Comparison of ENCODE assay signal across 9 mouse cellular contexts in genomic region chr7:96565806-96566205, GRCm38 (mm10).
DNase-seq lines count a peak whose midpoint lies in the region; ATAC-seq and TF ChIP-seq lines count a peak whose summit lies in the region.
"Had no signal": no experiment of that assay in that cellular context is flagged by ENCODE, and none has a peak within 500 bp of the region (broad histone marks: within the 10 kb centered on the region; RNA-seq: fewer than 3 reads in every experiment).

No protein-coding gene starts in this region.

- no peak overlapping the region for H3K9ac ChIP-seq in kidney, embryonic 16.5 days (replicated peaks; ENCODE audit: low read length)
- H3K9ac ChIP-seq: lung, embryonic 14.5 days had no signal

- no peaks in the 10 kb centered on the region for H3K36me3 ChIP-seq in kidney, adult 2 months (ENCODE audit: control insufficient read depth, insufficient read depth, low read length)
- H3K36me3 ChIP-seq in kidney, embryonic 16.5 days (ENCODE audit: insufficient read depth, low read length): no peaks in the 10 kb centered on the region

- no peak for TF ChIP-seq POLR2A in kidney, adult 2 months (IDR thresholded peaks at IDR 0.05; ENCODE audit: low read depth, low read length)

- no peak for TF ChIP-seq CTCF in kidney, adult 2 months (conservative IDR thresholded peaks at IDR 0.05; ENCODE audit: insufficient read depth, insufficient read length, low read depth, low read length)

- no peaks in the 10 kb centered on the region; the same call in 1 of the 2 replicates for H3K27me3 ChIP-seq in kidney, adult 2 months (replicated peaks; ENCODE audit: control insufficient read depth, insufficient read depth, low read length)
- no peaks in the 10 kb centered on the region for H3K27me3 ChIP-seq in kidney, embryonic 16.5 days (ENCODE audit: insufficient read depth, low read length)

- H3K4me3 ChIP-seq in kidney, adult 2 months (ENCODE audit: insufficient read depth, low read depth, low read length): no peak overlapping the region
- H3K4me3 ChIP-seq in kidney, embryonic 16.5 days (ENCODE audit: low read length): no peak overlapping the region

- no peak for ATAC-seq in kidney, embryonic 16.5 days (ENCODE audit: low FRiP score, low TSS enrichment)

- no peak overlapping the region for H3K27ac ChIP-seq in kidney, adult 2 months (ENCODE audit: insufficient read depth, low read depth, low read length)
- H3K27ac ChIP-seq in kidney, embryonic 16.5 days (ENCODE audit: low read length): no peak overlapping the region

- H3K9me3 ChIP-seq in kidney, embryonic 16.5 days (ENCODE audit: low read length): no peaks in the 10 kb centered on the region

- peaks cover 3% of the 10 kb centered on the region for H3K4me1 ChIP-seq in kidney, adult 2 months (ENCODE audit: control insufficient read depth, insufficient read depth, low read length)
- peaks cover 33% of the 10 kb centered on the region for H3K4me1 ChIP-seq in kidney, embryonic 16.5 days (ENCODE audit: insufficient read depth, low read length)

- DNase-seq in kidney, adult 2 months: peak; percentile 91
- peak; percentile 71 for DNase-seq in cerebellum, adult 9-10 months
- peak; percentile 38 to 42 for DNase-seq in heart, adult 9 months (ENCODE audit: low spot score in 2 of 2)
- DNase-seq in ovary, postnatal 14 days (ENCODE audit: low spot score): peak; percentile 74
- no peak for DNase-seq in thymus, adult 18-20 months
- DNase-seq in thymus, postnatal 14 days: no peak
- no peak for DNase-seq in thymus, postnatal 10 days (ENCODE audit: low spot score in 2 of 2)
- DNase-seq: lung, embryonic 14.5 days had no signal

- 20% methylated on average over 4 of the region's 4 CpGs for WGBS in kidney, adult 2 months
- WGBS in kidney, embryonic 16.5 days: 28% methylated on average over 4 of the region's 4 CpGs

- H3K4me2 ChIP-seq in kidney, embryonic 16.5 days (replicated peaks; ENCODE audit: low read depth, low read length): no peak overlapping the region
- H3K4me2 ChIP-seq: lung, embryonic 14.5 days had no signal

Comparison
In these comparisons a context has a peak if more than half of its experiments do, and no peak if none do; other contexts are left out.
1. DNase-seq: peak in kidney, adult 2 months (single experiment), cerebellum, adult 9-10 months (single experiment), heart, adult 9 months (2 of 2) and ovary, postnatal 14 days (single experiment); none in thymus, adult 18-20 months (0 of 2), thymus, postnatal 14 days (single experiment) and thymus, postnatal 10 days (0 of 2).